Mouse (Mus musculus) activated CD4-positive, CD25-positive, alpha-beta regulatory T cell, adult 4 months (primary cell): ENCODE measurements around the gene Ptger3. TPM values are rescaled to one million over a fixed set of nuclear protein-coding genes. Genes with fewer than 3 reads are reported as not detected.

Experiments
- ATAC-seq: one replicate; pipeline ENCODE4 v1.8.0; 2017
- polyA plus RNA-seq, 2 experiments: library from polyadenylated mRNA; unstranded; fragments of 100-300 nt; shearing (Covaris generic); gene quantifications; one replicate each; pipeline ENCODE4 v1.2.1; 2017

The Ptger3 gene
- polyA plus RNA-seq, 2 experiments from 2014 or later: 0.56 TPM; not detected in 1

GRCm38 (mm10) chr3:157582626-157583405 is 16.1 kb downstream of the Ptger3 start:
- ATAC-seq: no peak

GRCm38 (mm10) chr3:157597837-157598379 is 31.2 kb downstream of the Ptger3 start:
- no peak for ATAC-seq

- no peak for ATAC-seq
Measured at GRCm38 (mm10) chr3:157604684-157605410, 38.2 kb downstream of the Ptger3 start.

- no peak for ATAC-seq
Measured at GRCm38 (mm10) chr3:157605411-157605740, 38.7 kb downstream of the Ptger3 start.

- ATAC-seq: no peak
Measured at GRCm38 (mm10) chr3:157613542-157613941, 46.9 kb downstream of the Ptger3 start.

GRCm38 (mm10) chr3:157616949-157617348 is 50.3 kb downstream of the Ptger3 start:
- no peak for ATAC-seq

GRCm38 (mm10) chr3:157627407-157627806 is 60.7 kb downstream of the Ptger3 start:
- ATAC-seq: no peak

- ATAC-seq: no peak
Measured at GRCm38 (mm10) chr3:157630671-157631070, 64.0 kb downstream of the Ptger3 start.

- ATAC-seq: no peak
Measured at GRCm38 (mm10) chr3:157631383-157631782, 64.7 kb downstream of the Ptger3 start.

- no peak for ATAC-seq
Measured at GRCm38 (mm10) chr3:157634431-157634830, 67.7 kb downstream of the Ptger3 start.

- ATAC-seq: no peak
Measured at GRCm38 (mm10) chr3:157635713-157636112, 69.0 kb downstream of the Ptger3 start.

- no peak for ATAC-seq
Measured at GRCm38 (mm10) chr3:157636887-157637286, 70.2 kb downstream of the Ptger3 start.

- ATAC-seq: no peak
Measured at GRCm38 (mm10) chr3:157637341-157637740, 70.6 kb downstream of the Ptger3 start.

- ATAC-seq: no peak
Measured at GRCm38 (mm10) chr3:157641634-157642033, 74.9 kb downstream of the Ptger3 start.

- ATAC-seq: no peak
Measured at GRCm38 (mm10) chr3:157661622-157662021, 94.9 kb downstream of the Ptger3 start.

- no peak for ATAC-seq
Measured at GRCm38 (mm10) chr3:157664486-157665041, 97.9 kb downstream of the Ptger3 start.

- ATAC-seq: no peak
Measured at GRCm38 (mm10) chr3:157665471-157665870, 98.8 kb downstream of the Ptger3 start.

GRCm38 (mm10) chr3:157666142-157666541 is 99.5 kb downstream of the Ptger3 start:
- ATAC-seq: no peak

- ATAC-seq: no peak
Measured at GRCm38 (mm10) chr3:157686105-157686504, 119.4 kb downstream of the Ptger3 start.

GRCm38 (mm10) chr3:157688419-157689162 is 121.9 kb downstream of the Ptger3 start:
- ATAC-seq: no peak
